Mouse (Mus musculus): Measurements from ENCODE around the gene Ctnna3.

DNA sequence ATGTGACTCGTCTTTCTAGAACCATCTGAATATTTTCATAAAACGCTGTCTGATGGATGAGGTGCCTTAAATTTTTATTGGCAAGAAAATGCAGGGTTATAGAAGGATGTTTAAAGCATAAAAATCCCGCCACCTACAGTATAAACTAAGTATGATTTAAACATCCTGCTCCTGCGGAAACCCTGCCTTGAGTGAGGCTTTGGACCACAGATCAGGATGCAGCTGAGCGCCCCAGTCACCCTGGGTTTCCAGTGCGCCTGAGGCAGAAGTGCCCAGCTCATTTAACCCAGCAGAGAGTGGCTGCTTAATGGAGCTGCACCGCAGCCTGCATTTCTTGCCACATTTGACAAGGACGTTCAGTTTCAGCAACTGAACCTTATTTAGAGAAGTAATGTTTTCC is 1211.7 kb downstream of the Ctnna3 start:
- TF ChIP-seq EP300 (IDR thresholded peaks at IDR 0.05; ENCODE audit: low read depth) (no peak), CTCF (IDR thresholded peaks at IDR 0.05; ENCODE audit: low read depth) (no peak)
